Mouse (Mus musculus) cerebellum, adult 2 months (tissue): Measurements from ENCODE around the gene Sumo2.
A peak's percentile ranks its signal among the peaks of the same experiment; 100 is the strongest.

Experiments
- CTCF ChIP-seq: fragments of 200-500 bp; IDR thresholded peaks from 2 replicates; pipeline ENCODE4 v1.5.1; 2011; ENCODE audit warnings: low read depth, mild to moderate bottlenecking, control low read depth, low read length, moderate library complexity, borderline replicate concordance; ENCODE audit not compliant: insufficient read depth
- POLR2A ChIP-seq: fragments of 200-500 bp; IDR thresholded peaks from 2 replicates; pipeline ENCODE4 v1.6.1; 2011; ENCODE audit warnings: low read length, control low read depth, borderline replicate concordance; ENCODE audit not compliant: insufficient read depth

DNA sequence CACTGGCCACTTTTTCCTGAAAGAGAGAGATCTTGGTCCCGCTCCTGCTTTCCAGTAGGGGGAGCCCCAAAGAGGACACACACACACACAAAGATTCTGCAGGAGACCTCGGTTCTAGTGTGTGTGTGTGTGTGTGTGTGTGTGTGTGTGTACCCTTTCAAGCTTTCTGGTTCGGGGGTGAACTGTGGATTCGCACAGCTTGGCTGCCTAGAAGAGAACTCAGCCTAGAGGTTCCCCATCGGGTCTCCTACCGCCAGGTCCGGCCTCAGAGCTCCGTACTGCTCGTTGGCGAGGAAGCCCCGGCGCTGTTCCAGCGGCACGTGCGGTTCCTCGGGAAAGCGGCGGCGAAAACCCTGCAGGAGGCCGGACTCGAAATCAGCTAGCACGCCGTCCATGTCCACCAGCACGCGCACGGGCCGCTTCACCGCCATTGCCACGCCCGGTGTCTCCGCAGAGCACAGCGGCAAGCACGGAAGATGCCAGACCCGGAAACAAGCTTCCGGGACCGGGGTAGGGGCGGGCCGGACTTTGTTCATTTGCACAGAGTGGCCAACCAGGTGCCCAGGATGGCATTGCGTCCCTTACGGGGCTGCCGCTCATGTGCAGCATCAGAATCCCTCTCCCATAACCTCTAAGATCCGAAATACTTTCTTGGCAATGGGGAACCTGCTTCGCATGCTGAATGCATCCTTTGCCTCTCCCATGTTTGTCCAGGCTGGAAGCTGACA lies 44.6 kb downstream of the Sumo2 start, which contains the start of gene Nt5c:
- TF ChIP-seq CTCF (peak; percentile 67), POLR2A (peak; percentile 83)
